Mouse (Mus musculus): ENCODE results near the gene Frmd4a. TPM values are rescaled to one million over a fixed set of nuclear protein-coding genes. Genes with fewer than 3 reads are reported as not detected.
A peak's percentile ranks its signal among the peaks of the same experiment; 100 is the strongest.

Frmd4a gene
- total RNA-seq, 2 experiments from 2014 or later: 18.1 to 29.3 TPM

- ATAC-seq (replicated peaks; ENCODE audit: poor library complexity): no peak
Observed at GRCm38 (mm10) chr2:4378844-4379243, 361.3 kb downstream of the Frmd4a start.

GRCm38 (mm10) chr2:4380435-4380834 lies 362.9 kb downstream of the Frmd4a start:
- ATAC-seq (replicated peaks; ENCODE audit: poor library complexity): no peak

- ATAC-seq (replicated peaks; ENCODE audit: poor library complexity): no peak
Observed at GRCm38 (mm10) chr2:4380926-4381325, 363.4 kb downstream of the Frmd4a start.

- no peak for ATAC-seq (replicated peaks; ENCODE audit: poor library complexity)
Observed at GRCm38 (mm10) chr2:4386468-4386867, 369.0 kb downstream of the Frmd4a start.

- peak; percentile 52 for ATAC-seq (replicated peaks; ENCODE audit: poor library complexity)
Observed at GRCm38 (mm10) chr2:4389330-4389729, 371.8 kb downstream of the Frmd4a start.

GRCm38 (mm10) chr2:4391091-4391490 lies 373.6 kb downstream of the Frmd4a start:
- peak; percentile 75 for ATAC-seq (replicated peaks; ENCODE audit: poor library complexity)

- ATAC-seq (replicated peaks; ENCODE audit: poor library complexity): no peak
Observed at GRCm38 (mm10) chr2:4391678-4392085, 374.2 kb downstream of the Frmd4a start.

GRCm38 (mm10) chr2:4393046-4393445 lies 375.5 kb downstream of the Frmd4a start:
- ATAC-seq (replicated peaks; ENCODE audit: poor library complexity): no peak

GRCm38 (mm10) chr2:4394641-4395040 lies 377.1 kb downstream of the Frmd4a start:
- peak; percentile 79 for ATAC-seq (replicated peaks; ENCODE audit: poor library complexity)

GRCm38 (mm10) chr2:4399721-4400120 lies 382.2 kb downstream of the Frmd4a start:
- ATAC-seq (replicated peaks; ENCODE audit: poor library complexity): no peak

GRCm38 (mm10) chr2:4400771-4401596 lies 383.5 kb downstream of the Frmd4a start:
- ATAC-seq (replicated peaks; ENCODE audit: poor library complexity): peak; percentile 40; the same call in 1 of the 2 replicates

- peak; percentile 56 for ATAC-seq (replicated peaks; ENCODE audit: poor library complexity)
Observed at GRCm38 (mm10) chr2:4401597-4402581, 384.4 kb downstream of the Frmd4a start.

GRCm38 (mm10) chr2:4406977-4407376 lies 389.5 kb downstream of the Frmd4a start:
- ATAC-seq (replicated peaks; ENCODE audit: poor library complexity): no peak

GRCm38 (mm10) chr2:4409810-4410433 lies 392.4 kb downstream of the Frmd4a start:
- ATAC-seq (replicated peaks; ENCODE audit: poor library complexity): peak; percentile 85

GRCm38 (mm10) chr2:4412870-4413595 lies 395.5 kb downstream of the Frmd4a start:
- no peak for ATAC-seq (replicated peaks; ENCODE audit: poor library complexity)

- ATAC-seq (replicated peaks; ENCODE audit: poor library complexity): no peak
Observed at GRCm38 (mm10) chr2:4413596-4414335, 396.2 kb downstream of the Frmd4a start.

- no peak for ATAC-seq (replicated peaks; ENCODE audit: poor library complexity)
Observed at GRCm38 (mm10) chr2:4420679-4421312, 403.3 kb downstream of the Frmd4a start.

GRCm38 (mm10) chr2:4421757-4422156 lies 404.2 kb downstream of the Frmd4a start:
- no peak for ATAC-seq (replicated peaks; ENCODE audit: poor library complexity)

GRCm38 (mm10) chr2:4423896-4424295 lies 406.4 kb downstream of the Frmd4a start:
- ATAC-seq (replicated peaks; ENCODE audit: poor library complexity): no peak

Data from megakaryocyte progenitor cell, adult 5-6 weeks (primary cell).